Mouse (Mus musculus): Measurements from ENCODE around the gene Prkaa2. TPM values are rescaled to one million over a fixed set of nuclear protein-coding genes. Genes with fewer than 3 reads are reported as not detected.

Prkaa2 gene
- polyA plus RNA-seq, 1 experiment from 2014 or later = 0.99 TPM

DNA sequence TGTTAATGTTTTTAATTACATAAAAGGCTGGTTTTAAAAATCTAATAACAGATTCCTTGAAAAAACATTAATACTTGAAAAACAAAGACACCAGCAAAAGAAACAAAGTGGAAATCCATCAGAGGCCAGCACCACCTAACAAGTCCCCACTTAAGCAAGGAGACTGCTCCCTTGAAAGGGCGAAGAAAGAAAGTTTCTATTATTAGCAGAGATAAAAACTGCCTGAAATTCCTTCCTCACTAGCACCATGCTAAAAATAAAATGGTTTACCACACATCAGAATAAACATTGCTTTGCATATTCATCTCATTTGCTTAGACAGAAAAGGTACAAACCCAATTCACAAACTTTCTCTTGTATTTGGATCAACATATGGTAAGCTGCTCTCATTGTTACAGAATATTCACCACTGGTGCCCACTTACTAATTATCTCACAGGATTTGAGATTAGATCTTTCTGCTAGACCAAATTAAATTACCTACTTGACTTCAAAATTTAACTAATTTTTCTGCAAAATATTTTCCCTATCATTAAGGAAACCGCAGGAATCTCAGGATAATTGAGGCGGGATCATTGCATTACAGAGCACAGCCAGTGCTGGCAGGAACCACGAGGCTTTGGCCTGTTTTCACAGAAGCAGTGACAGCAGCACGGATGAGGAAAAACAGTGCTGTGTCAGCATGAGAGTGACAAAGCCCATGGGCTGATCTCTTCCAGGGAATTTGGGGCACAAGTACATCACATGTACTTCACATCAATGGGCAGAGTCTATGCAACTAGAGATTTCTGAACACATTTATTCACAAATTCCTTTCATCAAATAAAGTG is 9.0 kb downstream of the Prkaa2 start:
- Histone ChIP-seq H3K9ac (ENCODE audit: low read depth, low read length) (no peak overlapping the region), H3K4me1 (replicated peaks; ENCODE audit: control insufficient read depth, insufficient read depth, low read length) (no peaks in the 10 kb centered on the region), H3K9me3 (ENCODE audit: control insufficient read depth, low read length) (no peaks in the 10 kb centered on the region), H3K36me3 (ENCODE audit: control insufficient read depth, insufficient read depth, low read length) (no peaks in the 10 kb centered on the region), H3K4me3 (ENCODE audit: low read depth, low read length) (no peak overlapping the region), H3K4me2 (no peak overlapping the region), H3K27me3 (replicated peaks; ENCODE audit: control insufficient read depth, insufficient read depth, low read length) (no peaks in the 10 kb centered on the region), H3K27ac (ENCODE audit: low read depth, low read length) (no peak overlapping the region)
- no peak for DNase-seq (ENCODE audit: low spot score)
- 50% methylated on average over 5 of the region's 5 CpGs for WGBS
- no peak for ATAC-seq (replicated peaks; ENCODE audit: low FRiP score)

DNA sequence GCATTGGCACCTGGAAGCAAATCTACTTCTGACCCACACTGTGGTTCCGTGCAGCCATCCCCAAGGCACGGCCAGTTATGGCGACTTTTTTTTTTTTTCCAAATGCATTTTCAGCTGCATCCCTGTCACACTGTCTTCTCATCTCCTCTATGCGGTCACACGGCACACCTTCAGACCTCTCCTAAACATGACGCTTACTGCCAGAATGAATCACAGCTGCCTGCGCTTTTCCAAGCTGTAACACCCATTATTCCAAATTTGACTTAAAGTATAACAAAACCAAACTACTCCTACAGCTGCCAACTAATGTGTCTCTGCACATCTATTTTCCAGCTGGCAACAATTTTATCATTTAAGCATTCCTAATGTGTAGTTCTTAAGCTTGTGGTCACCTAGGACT is 11.0 kb downstream of the Prkaa2 start:
- Histone ChIP-seq H3K4me3 (ENCODE audit: low read depth, low read length) (no peak overlapping the region), H3K4me1 (replicated peaks; ENCODE audit: control insufficient read depth, insufficient read depth, low read length) (no peaks in the 10 kb centered on the region), H3K9me3 (ENCODE audit: control insufficient read depth, low read length) (no peaks in the 10 kb centered on the region), H3K36me3 (ENCODE audit: control insufficient read depth, insufficient read depth, low read length) (no peaks in the 10 kb centered on the region), H3K27ac (ENCODE audit: low read depth, low read length) (no peak overlapping the region), H3K9ac (ENCODE audit: low read depth, low read length) (no peak overlapping the region), H3K27me3 (replicated peaks; ENCODE audit: control insufficient read depth, insufficient read depth, low read length) (no peaks in the 10 kb centered on the region), H3K4me2 (no peak overlapping the region)
- WGBS = 90% methylated on average over 7 of the region's 7 CpGs
- ATAC-seq (replicated peaks; ENCODE audit: low FRiP score) = no peak
- no peak for DNase-seq (ENCODE audit: low spot score)

DNA sequence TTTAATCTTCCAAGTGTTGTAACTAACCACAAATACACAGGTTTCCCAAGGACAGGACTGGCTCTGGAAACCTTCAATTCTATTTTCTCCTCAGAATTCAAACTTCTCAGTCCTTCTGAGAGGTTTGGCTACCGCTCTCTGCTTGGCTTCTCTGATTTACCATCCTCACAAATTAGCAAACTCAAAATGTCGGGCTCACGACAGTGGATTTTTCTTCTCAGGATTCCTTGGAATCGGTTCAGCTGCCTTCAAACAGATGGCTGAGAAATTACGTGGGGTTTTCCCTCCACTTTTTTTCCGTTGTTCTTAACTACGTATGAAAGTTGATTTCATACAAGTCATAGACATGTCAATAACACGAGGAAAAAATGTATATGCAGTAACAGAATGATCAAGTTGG is 11.5 kb downstream of the Prkaa2 start:
- no peak for ATAC-seq (replicated peaks; ENCODE audit: low FRiP score)
- WGBS = 85% methylated on average over 8 of the region's 8 CpGs

DNA sequence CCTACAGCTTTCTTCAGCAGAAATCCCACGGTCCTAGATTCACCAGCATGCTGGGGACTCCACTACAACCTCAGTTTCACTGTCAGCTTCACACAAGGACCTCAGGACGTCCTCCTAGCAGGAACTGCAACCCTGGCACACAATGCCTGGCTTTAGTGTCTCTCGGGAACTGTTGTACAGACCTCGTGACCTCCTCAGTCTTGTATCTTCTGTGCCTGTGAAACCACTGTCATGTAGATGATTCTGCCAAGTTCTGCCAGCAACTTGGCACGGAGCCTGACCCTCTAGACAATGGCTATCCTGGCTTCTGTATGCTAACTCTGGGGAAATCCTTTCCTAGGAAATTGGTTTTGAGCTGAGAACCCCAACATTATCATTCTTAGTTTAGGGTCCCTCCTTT is 14.4 kb downstream of the Prkaa2 start:
- no peaks in the 10 kb centered on the region for H3K36me3 ChIP-seq (ENCODE audit: control insufficient read depth, insufficient read depth, low read length)
- no peaks in the 10 kb centered on the region for H3K4me1 ChIP-seq (replicated peaks; ENCODE audit: control insufficient read depth, insufficient read depth, low read length)
- H3K27me3 ChIP-seq (replicated peaks; ENCODE audit: control insufficient read depth, insufficient read depth, low read length) = no peaks in the 10 kb centered on the region
- DNase-seq (ENCODE audit: low spot score) = no peak
- ATAC-seq (replicated peaks; ENCODE audit: low FRiP score) = no peak
- WGBS = 60% methylated on average over 5 of the region's 5 CpGs
- no peak overlapping the region for H3K4me3 ChIP-seq (ENCODE audit: low read depth, low read length)
- no peak overlapping the region for H3K9ac ChIP-seq (ENCODE audit: low read depth, low read length)
- no peak overlapping the region for H3K4me2 ChIP-seq
- no peak overlapping the region for H3K27ac ChIP-seq (ENCODE audit: low read depth, low read length)
- H3K9me3 ChIP-seq (ENCODE audit: control insufficient read depth, low read length) = no peaks in the 10 kb centered on the region

More for the DNA sequence above, 11.5 kb downstream of the Prkaa2 start:
- no peaks in the 10 kb centered on the region for H3K36me3 ChIP-seq (ENCODE audit: control insufficient read depth, insufficient read depth, low read length)
- no peaks in the 10 kb centered on the region for H3K4me1 ChIP-seq (replicated peaks; ENCODE audit: control insufficient read depth, insufficient read depth, low read length)
- H3K9me3 ChIP-seq (ENCODE audit: control insufficient read depth, low read length) = no peaks in the 10 kb centered on the region
- DNase-seq (ENCODE audit: low spot score) = no peak
- H3K27ac ChIP-seq (ENCODE audit: low read depth, low read length) = no peak overlapping the region
- H3K4me3 ChIP-seq (ENCODE audit: low read depth, low read length) = no peak overlapping the region
- H3K4me2 ChIP-seq = no peak overlapping the region
- H3K9ac ChIP-seq (ENCODE audit: low read depth, low read length) = no peak overlapping the region
- no peaks in the 10 kb centered on the region for H3K27me3 ChIP-seq (replicated peaks; ENCODE audit: control insufficient read depth, insufficient read depth, low read length)

DNA sequence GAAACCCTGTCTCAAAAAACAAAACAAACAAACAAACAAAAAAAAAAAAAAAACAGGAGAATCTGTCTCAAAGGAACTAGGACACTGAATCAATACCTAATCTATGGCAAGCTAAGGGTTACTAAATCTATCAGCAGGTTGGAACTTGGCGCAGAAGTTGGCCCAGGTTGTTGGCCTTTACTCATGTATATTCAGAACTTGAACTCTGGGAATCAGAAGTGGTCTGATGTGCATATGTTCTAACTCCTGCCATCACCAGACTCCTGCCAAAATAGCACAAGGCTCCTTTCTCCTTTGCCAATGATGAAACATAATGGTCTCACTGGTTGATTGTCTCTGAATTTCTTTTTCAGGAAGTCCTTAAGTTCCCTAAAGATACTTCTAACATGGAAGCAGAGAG is 15.7 kb downstream of the Prkaa2 start:
- Histone ChIP-seq H3K4me2 (no peak overlapping the region), H3K9ac (ENCODE audit: low read depth, low read length) (no peak overlapping the region), H3K9me3 (ENCODE audit: control insufficient read depth, low read length) (no peaks in the 10 kb centered on the region), H3K4me1 (replicated peaks; ENCODE audit: control insufficient read depth, insufficient read depth, low read length) (no peaks in the 10 kb centered on the region), H3K27me3 (replicated peaks; ENCODE audit: control insufficient read depth, insufficient read depth, low read length) (no peaks in the 10 kb centered on the region), H3K27ac (ENCODE audit: low read depth, low read length) (no peak overlapping the region), H3K4me3 (ENCODE audit: low read depth, low read length) (no peak overlapping the region), H3K36me3 (ENCODE audit: control insufficient read depth, insufficient read depth, low read length) (no peaks in the 10 kb centered on the region)
- ATAC-seq (replicated peaks; ENCODE audit: low FRiP score) = no peak
- no peak for DNase-seq (ENCODE audit: low spot score)
- WGBS = 97% methylated on average over 1 of the region's 1 CpGs

DNA sequence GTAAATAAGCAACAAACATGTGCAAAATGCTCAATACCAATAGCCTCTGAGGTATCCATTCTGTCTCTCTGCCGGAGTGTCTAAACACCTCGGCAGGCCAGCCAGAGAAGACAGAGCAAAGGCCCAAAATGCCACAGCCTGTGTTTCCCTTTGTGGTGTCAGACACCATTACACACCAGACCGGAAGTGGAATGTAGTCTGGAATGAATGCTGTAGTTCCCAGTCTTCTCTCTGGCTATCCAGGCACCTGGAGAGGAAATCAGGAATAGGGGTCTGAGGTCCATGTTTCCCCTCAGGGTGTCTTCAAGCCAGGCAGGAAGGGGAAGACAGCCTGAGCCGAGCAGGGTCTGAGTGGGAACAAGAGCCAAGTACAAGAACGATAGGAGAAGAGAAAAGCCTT is 19.3 kb downstream of the Prkaa2 start:
- no peaks in the 10 kb centered on the region for H3K9me3 ChIP-seq (ENCODE audit: control insufficient read depth, low read length)
- no peaks in the 10 kb centered on the region for H3K27me3 ChIP-seq (replicated peaks; ENCODE audit: control insufficient read depth, insufficient read depth, low read length)
- no peak overlapping the region for H3K4me3 ChIP-seq (ENCODE audit: low read depth, low read length)
- ATAC-seq (replicated peaks; ENCODE audit: low FRiP score) (no peak), DNase-seq (ENCODE audit: low spot score) (no peak)
- no peak overlapping the region for H3K27ac ChIP-seq (ENCODE audit: low read depth, low read length)
- H3K4me2 ChIP-seq = no peak overlapping the region
- WGBS = 82% methylated on average over 5 of the region's 5 CpGs
- no peaks in the 10 kb centered on the region for H3K4me1 ChIP-seq (replicated peaks; ENCODE audit: control insufficient read depth, insufficient read depth, low read length)
- no peaks in the 10 kb centered on the region for H3K36me3 ChIP-seq (ENCODE audit: control insufficient read depth, insufficient read depth, low read length)
- no peak overlapping the region for H3K9ac ChIP-seq (ENCODE audit: low read depth, low read length)

DNA sequence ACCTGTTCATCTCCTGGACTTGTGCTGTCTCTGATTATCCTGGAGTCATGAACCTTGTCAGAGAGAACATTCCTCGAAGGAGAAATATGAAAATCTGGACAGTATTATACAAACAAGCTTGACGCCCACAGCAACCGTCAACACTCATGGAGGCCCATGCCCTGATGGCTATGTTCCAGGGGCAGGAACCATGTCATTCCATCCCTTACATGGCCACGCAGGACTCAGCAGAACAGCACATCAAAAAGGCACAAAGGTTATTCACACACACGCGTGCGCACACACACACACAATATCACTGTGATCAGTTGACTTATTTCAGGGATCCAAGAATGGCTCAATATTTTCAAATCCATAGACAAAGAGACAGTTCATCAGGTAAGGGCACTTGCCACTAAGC is 20.3 kb downstream of the Prkaa2 start:
- H3K4me3 ChIP-seq (ENCODE audit: low read depth, low read length) = no peak overlapping the region
- no peak overlapping the region for H3K27ac ChIP-seq (ENCODE audit: low read depth, low read length)
- H3K9ac ChIP-seq (ENCODE audit: low read depth, low read length) = no peak overlapping the region
- H3K9me3 ChIP-seq (ENCODE audit: control insufficient read depth, low read length) = no peaks in the 10 kb centered on the region
- H3K4me1 ChIP-seq (replicated peaks; ENCODE audit: control insufficient read depth, insufficient read depth, low read length) = no peaks in the 10 kb centered on the region
- H3K36me3 ChIP-seq (ENCODE audit: control insufficient read depth, insufficient read depth, low read length) = no peaks in the 10 kb centered on the region
- DNase-seq (ENCODE audit: low spot score) (no peak), ATAC-seq (replicated peaks; ENCODE audit: low FRiP score) (no peak)
- 84% methylated on average over 7 of the region's 7 CpGs for WGBS
- no peak overlapping the region for H3K4me2 ChIP-seq
- no peaks in the 10 kb centered on the region for H3K27me3 ChIP-seq (replicated peaks; ENCODE audit: control insufficient read depth, insufficient read depth, low read length)

DNA sequence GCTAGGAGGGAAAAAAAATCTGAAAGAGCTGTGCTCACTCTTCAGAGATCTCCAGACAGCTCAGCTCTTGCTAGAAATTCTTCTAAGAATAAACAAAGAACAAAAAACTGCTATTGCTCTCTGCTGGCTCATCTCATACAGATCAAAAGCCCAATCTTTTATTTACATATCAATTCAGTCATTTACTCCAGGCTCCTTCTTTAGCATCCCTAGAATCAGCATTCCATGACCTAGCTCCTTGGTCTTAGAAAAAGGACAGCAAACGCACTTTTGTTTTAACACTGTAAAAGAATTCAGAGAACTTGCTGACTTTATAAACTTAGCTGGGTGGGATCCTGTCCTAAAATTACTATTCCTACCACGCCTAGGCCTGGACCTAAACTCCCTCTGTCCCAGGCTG is 21.0 kb downstream of the Prkaa2 start:
- WGBS = 72% methylated on average over 2 of the region's 2 CpGs
- H3K4me1 ChIP-seq (replicated peaks; ENCODE audit: control insufficient read depth, insufficient read depth, low read length) = no peaks in the 10 kb centered on the region
- no peak overlapping the region for H3K9ac ChIP-seq (ENCODE audit: low read depth, low read length)
- H3K27me3 ChIP-seq (replicated peaks; ENCODE audit: control insufficient read depth, insufficient read depth, low read length) = no peaks in the 10 kb centered on the region
- DNase-seq (ENCODE audit: low spot score) (no peak), ATAC-seq (replicated peaks; ENCODE audit: low FRiP score) (no peak)
- H3K9me3 ChIP-seq (ENCODE audit: control insufficient read depth, low read length) = no peaks in the 10 kb centered on the region
- no peak overlapping the region for H3K4me2 ChIP-seq
- no peak overlapping the region for H3K27ac ChIP-seq (ENCODE audit: low read depth, low read length)
- no peaks in the 10 kb centered on the region for H3K36me3 ChIP-seq (ENCODE audit: control insufficient read depth, insufficient read depth, low read length)
- H3K4me3 ChIP-seq (ENCODE audit: low read depth, low read length) = no peak overlapping the region

DNA sequence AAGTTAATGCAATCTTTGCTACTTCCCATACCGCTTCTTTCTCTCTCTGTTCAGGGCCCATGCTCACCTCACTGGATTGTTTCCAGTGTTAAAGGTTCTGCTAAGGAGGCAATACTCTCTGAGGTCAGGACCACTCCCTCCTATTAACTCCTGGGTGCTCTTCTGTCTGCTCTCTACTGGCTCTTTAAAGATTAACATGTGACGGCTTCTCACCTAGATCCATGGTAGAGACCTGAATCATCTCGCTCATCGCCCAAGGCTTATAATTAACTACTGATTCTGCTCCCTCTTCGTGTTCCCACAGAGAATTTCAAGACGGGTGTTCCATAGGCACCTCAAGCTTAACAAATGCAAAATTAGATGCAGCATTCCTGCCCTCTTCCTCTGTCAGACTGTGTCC is 33.5 kb downstream of the Prkaa2 start:
- no peak overlapping the region for H3K4me3 ChIP-seq (ENCODE audit: low read depth, low read length)
- H3K9ac ChIP-seq (ENCODE audit: low read depth, low read length) = no peak overlapping the region
- WGBS = 89% methylated on average over 6 of the region's 6 CpGs
- ATAC-seq (replicated peaks; ENCODE audit: low FRiP score) = no peak
- H3K4me1 ChIP-seq (replicated peaks; ENCODE audit: control insufficient read depth, insufficient read depth, low read length) = no peaks in the 10 kb centered on the region
- H3K27ac ChIP-seq (ENCODE audit: low read depth, low read length) = no peak overlapping the region
- H3K4me2 ChIP-seq = no peak overlapping the region
- no peaks in the 10 kb centered on the region for H3K27me3 ChIP-seq (replicated peaks; ENCODE audit: control insufficient read depth, insufficient read depth, low read length)
- no peak for DNase-seq (ENCODE audit: low spot score)
- H3K9me3 ChIP-seq (ENCODE audit: control insufficient read depth, low read length) = no peaks in the 10 kb centered on the region
- H3K36me3 ChIP-seq (ENCODE audit: control insufficient read depth, insufficient read depth, low read length) = no peaks in the 10 kb centered on the region
